Mouse (Mus musculus): ENCODE results near the gene Dnajc4.

Dnajc4 gene

DNA sequence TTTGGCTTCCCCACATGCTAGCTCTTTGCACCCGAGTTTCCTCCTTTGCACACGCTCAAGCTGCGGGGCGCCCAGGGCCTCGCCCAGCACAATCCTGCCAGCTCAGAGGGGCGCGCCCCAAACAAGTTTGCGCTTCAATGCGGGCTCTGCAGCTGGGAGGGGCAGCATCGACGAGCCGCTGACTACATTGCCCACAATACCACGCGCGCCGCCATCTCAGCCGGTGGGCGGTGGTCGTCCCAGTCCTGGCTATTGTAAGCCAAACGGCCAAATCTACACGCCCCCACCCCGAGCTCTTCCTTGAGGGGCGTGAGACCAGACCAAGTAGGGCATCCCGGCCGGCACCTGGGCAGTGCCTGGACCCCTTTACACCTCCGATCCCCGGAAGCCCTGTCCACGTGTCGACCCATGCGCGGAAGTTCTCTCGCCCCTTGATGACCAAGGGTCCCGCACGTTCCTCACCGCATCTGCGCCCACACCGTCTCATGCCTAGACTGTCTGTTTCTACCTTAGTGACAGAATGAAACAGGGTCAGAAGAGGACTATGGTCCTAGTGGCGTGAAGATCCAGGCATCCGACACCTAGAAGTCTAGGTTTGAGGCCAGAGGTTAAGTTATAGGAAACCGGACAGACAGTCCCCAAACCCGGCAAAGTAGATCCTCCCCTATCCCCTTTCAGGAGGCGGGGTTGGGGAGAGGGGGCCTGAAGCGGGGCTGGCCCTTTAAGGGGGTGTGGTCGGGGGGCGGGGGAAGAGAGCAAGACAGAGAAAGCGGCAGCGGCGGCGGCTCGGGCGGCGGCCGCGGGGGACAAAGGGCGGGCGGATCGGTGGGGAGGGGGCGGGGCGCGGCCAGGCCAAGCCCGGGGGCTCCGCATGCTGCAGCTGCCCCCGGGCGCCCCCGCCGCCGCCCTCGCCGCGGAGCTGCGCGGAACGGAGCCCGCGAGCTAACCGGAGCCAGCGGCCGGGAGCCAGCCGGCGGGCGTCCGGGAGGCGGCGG lies 17.9 kb downstream of the Dnajc4 start, which contains the start of gene Ppp1r14b:
Gene Ppp1r14b (plus strand): TSS at position 758 of the 995 bp plus-strand sequence.
- peak; percentile 84 for DNase-seq

- DNase-seq: no peak
Measured at GRCm38 (mm10) chr19:6973581-6974190, 18.7 kb downstream of the Dnajc4 start.

DNA sequence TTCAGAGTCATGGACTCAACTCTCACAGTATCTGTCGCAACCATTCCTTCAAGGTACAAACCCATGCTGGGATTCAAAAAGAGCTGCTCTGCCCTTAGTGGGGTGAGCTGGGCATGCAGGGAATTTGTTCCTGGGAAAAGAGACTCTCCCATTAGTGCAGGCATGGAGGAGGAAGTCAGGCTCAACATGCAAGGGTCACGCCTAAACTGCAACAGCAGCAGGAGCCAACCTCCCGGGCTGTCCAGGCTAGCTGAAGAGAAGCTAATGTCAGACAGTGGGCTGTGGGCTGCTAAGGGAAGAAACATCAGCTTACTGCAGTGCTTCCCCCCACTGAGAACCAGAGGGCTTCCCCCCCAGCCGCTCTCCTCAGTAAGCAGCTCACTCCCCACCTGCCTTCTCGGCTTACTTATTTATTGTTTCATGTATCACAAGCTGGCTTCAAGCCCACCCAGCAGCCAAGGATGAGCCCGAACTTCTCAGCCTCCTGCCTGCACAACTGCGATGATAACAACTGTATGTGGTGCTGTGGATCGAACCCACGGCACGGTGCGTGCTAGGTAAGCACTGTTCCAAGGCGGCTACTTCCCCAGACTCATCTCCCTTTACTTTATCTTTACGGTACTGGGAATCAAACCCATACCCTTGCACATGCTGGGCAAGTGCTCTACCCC lies 20.0 kb downstream of the Dnajc4 start:
- DNase-seq: no peak

DNA sequence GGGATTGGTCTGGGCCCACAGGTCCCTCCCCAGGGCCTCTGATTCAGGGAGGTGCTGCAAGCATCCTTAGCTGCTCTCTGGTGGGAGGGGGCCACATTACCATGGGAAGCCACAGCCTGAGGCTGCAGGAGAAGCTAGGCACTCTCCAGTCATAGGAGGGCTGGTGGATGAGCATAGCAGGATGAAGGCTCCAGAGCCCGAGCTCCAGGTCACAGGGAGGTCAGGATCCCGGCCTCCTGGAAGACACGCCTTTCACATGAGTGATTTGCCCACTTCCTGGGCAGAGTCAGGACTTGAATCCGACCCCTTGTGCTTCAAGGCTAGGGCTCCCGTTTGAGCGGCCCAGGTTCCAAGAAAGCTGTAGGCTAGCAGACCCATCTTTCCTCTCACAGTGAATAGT lies 20.7 kb downstream of the Dnajc4 start:
- DNase-seq: no peak

GRCm38 (mm10) chr19:6970460-6971085 lies 21.8 kb downstream of the Dnajc4 start:
- DNase-seq: no peak

- no peak for DNase-seq
Measured at GRCm38 (mm10) chr19:6969665-6970381, 22.5 kb downstream of the Dnajc4 start.

- DNase-seq: no peak
Measured at GRCm38 (mm10) chr19:6969291-6969664, 23.1 kb downstream of the Dnajc4 start.

DNA sequence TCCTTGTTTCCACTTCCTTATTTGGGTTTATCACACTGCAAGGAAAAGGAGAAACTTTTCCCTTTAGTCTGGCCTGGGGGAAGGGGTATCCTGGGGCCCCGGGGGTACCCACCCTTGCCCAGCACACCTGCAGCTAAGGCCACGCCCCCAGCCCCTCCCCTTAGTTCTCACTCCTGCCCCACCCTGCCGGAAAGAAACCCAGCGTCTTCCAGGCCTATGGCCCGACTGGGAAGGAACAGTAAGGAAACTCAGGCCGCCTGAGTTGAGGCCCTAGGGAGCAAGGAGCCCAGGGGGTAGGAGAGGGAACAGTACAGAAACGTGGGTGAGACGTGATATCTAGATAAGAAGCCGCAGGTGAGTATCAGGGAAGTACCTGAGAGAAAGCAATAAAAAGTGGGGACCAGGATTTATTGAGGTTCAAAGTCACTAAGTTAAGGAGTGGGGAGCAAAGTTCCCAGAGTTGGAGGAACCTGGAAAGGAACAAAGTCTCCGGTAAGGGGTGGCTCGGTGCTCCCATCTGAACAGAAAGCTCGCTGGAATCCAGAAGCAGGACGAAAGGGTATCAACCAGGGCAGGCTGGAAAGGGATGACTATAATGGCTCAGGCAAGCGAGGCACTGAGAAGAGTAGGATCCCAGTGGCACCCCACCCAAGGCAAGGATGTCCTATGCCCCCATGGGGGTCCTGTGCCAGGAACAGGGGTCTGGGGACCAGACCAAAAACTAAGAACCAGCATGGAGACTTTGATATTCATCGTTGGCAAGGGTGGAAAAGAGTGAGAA lies 23.7 kb downstream of the Dnajc4 start:
- DNase-seq: no peak

DNA sequence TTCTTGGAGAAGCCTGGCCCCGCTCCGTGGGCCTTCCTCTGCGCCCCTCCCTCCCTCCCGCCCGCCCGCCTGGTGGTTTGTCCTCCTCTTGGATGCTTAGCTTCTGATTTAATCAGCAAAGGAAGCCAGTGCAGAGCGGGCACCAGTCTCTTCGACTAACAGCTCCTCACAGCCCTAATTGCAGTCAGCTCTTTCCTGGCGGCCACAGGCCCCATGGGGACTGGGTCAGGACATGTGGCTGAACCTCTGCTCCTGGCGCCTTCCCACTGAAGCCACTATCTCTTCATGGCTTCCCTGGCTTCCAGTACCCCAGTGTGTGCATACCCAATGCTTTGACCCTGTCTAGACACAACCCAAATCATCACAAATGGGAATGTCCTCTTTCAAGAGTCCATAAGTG lies 35.9 kb downstream of the Dnajc4 start:
- no peak for DNase-seq

- no peak for DNase-seq
Measured at GRCm38 (mm10) chr19:6955424-6955823, 36.9 kb downstream of the Dnajc4 start.

GRCm38 (mm10) chr19:6954046-6954445 lies 38.3 kb downstream of the Dnajc4 start:
- DNase-seq: no peak

DNA sequence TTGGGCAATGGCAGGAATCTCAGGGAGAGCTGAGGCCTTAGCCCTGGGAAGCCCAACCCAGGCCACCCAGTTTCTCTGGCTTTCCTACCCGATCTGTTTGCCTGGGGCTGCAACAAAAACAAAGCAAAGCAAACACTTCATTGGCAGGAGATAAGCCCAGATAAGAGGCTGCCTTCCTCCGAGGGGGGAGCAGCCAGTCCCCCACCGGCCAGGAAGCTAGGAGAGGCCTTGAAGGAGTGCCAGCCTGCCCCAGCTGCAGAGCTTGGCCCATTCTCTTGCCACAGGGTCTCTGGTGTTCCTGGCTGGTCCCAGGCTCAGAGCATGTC lies 39.7 kb downstream of the Dnajc4 start:
- no peak for DNase-seq

DNA sequence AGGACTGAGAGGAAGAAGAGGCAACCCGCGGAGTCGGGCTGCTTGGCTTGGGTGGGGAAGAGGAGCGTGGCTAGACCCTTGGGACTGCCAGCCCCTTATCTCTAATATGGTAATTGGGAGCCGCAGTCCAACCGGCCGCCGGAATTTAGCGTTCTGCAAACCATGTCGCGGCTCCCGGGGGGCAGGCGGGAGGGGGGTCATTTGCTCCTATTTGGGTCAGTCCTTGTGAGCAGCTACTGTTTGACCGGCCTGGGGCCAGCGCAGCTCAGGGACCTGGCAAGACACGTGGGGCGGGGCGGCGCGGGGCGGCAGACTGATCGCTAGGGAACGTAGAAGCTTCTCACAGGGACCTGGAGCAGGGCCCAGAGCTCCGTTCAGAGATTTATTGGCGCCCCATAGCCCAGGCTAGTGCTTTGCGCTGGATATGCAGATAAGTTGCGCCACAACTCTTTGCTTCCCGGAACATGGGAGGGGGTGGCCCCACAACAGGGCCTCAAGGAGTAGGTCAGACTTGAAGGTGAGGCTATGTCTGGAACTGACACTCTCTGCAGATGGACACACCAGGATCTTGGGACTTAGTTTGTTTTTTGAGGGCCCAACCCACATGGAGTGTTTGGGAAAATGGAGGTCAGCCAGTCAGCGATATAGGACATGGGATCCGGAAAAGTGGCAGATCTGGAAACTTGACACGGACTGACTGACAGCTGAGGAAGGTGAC lies 40.2 kb downstream of the Dnajc4 start:
- DNase-seq: peak; percentile 74

GRCm38 (mm10) chr19:6951381-6951968 lies 40.9 kb downstream of the Dnajc4 start:
- peak; percentile 92 for DNase-seq

GRCm38 (mm10) chr19:6950613-6951153 lies 41.7 kb downstream of the Dnajc4 start:
- peak; percentile 68 for DNase-seq

DNA sequence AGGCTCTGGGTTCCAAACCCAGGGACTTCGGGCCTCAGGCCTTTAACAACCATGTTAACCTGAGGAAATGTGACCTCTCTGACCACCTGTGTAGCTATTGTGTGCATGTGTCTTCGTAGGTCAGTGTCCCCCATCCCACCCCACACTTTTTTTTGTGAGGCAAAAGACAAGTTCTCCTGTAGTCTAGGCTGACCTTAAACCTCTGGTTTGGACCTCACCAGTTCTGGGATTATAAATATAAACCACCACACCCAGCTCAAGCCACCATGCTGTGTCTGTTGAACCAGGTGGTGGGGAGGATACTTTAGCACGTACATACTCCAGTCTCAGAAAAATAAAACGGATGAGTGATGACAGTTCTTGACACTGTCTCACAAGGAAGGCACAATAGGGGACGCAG lies 42.4 kb downstream of the Dnajc4 start:
- no peak for DNase-seq

DNA sequence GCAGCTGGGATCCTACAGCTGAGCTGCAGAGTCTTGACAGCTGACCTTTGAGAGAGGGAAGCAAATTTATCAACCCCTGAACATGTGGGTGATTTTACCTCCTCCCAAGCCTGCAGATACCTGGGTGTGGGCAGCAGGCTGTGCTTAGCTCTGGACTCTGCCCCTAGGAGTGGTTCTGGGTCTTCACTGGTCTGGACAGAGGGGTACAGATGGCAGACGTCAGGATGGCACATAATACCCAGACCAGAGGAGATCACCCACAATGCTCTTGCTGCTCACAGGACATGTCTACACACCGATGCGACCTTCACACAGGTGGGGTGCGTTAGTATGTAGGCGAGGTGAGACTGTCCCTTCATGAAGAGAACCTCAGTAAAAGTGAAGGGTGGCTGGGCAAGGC lies 42.8 kb downstream of the Dnajc4 start:
- no peak for DNase-seq

GRCm38 (mm10) chr19:6948186-6948585 lies 44.2 kb downstream of the Dnajc4 start:
- no peak for DNase-seq

- DNase-seq: no peak
Measured at GRCm38 (mm10) chr19:6947742-6948141, 44.6 kb downstream of the Dnajc4 start.

GRCm38 (mm10) chr19:6943709-6944108 lies 48.7 kb downstream of the Dnajc4 start:
- DNase-seq: no peak

Measured in right cerebral cortex, postnatal 25 days (tissue).